Mouse (Mus musculus): Measurements from ENCODE around the gene Cfap97d2. TPM values are rescaled to one million over a fixed set of nuclear protein-coding genes. Genes with fewer than 3 reads are reported as not detected.
A peak's percentile ranks its signal among the peaks of the same experiment; 100 is the strongest.

The Cfap97d2 gene
- polyA plus RNA-seq, 1 experiment from 2014 or later = 0.17 TPM

DNA sequence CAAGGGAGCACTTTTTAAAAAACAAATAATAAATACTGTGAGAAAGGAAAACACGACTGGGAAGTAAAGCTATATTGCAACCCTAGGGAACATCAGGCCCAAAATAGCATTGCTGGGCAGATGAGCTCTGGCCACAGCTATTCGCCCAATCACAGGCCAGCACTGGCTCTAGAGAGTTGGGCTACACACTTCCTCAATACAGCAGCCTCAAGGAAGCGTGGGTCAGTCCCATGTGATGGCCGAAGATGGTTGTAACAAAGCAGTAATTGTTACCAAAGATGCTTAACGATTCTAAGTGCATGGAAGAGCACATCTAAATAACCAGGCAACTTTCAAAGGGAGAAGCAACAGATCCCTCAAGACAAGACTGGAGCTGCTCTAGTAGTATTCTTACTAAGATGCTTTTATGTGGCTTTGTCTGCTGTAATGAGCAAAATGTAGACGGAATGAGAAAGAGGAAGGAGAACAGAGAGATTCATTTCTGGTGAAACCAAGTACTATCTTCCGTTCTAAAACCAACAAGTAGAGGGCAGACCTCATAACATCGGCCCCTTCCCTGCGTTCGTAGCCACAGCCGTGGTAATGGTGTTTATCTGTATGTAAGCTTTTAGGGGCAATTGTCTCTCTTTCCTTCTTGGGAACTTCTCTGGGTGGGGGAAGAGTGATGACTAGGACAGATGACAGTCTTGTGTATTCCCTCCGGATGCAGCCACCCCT, 31.2 kb upstream of the Cfap97d2 start:
- peak overlapping the region; percentile 91 for H3K4me2 ChIP-seq (replicated peaks; ENCODE audit: low read depth)
- peaks cover 2% of the 10 kb centered on the region; the same call in 1 of the 2 replicates for H3K4me1 ChIP-seq (replicated peaks; ENCODE audit: control insufficient read depth, insufficient read depth)
- H3K4me3 ChIP-seq (ENCODE audit: low read depth, low read length) = no peak overlapping the region
- peaks cover 2% of the 10 kb centered on the region; the same call in 1 of the 2 replicates for H3K27me3 ChIP-seq (ENCODE audit: control insufficient read depth, insufficient read depth, low read length)
- H3K36me3 ChIP-seq (ENCODE audit: control insufficient read depth, insufficient read depth, low read length) = no peaks in the 10 kb centered on the region
- TF ChIP-seq CTCF (IDR thresholded peaks at IDR 0.05; ENCODE audit: low read depth) (peak; percentile 27; the same call in 1 of the 2 replicates), EP300 (optimal IDR thresholded peaks at IDR 0.05) (no peak)
- DNase-seq (ENCODE audit: low spot score) (no peak), ATAC-seq (ENCODE audit: low FRiP score, low TSS enrichment) (no peak)
- H3K9me3 ChIP-seq (ENCODE audit: control insufficient read depth, low read length) = no peaks in the 10 kb centered on the region
- H3K27ac ChIP-seq (replicated peaks) = peak overlapping the region; percentile 41
- 66% methylated on average over 12 of the region's 12 CpGs for WGBS
- no peak overlapping the region for H3K9ac ChIP-seq (ENCODE audit: low read length)

DNA sequence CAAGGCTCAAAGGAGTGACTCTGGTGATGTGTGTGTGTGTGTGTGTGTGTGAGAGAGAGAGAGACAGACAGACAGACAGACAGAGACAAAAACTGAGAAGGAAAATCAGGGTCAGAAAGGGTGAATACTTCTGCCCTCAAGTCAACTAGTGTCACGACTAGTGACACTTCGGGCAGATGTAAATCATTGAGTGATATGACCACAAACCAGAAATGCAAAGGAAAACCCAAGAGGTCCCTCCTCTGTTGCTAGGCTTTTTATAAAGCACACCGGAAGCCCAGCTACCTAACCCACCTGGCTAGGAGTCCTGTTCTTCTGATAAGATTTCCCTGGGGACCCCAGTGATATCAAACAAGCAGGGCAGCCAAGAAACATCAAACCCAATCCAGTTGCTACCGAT, 30.6 kb upstream of the Cfap97d2 start:
- ATAC-seq (ENCODE audit: low FRiP score, low TSS enrichment) (no peak), DNase-seq (ENCODE audit: low spot score) (no peak)
- Histone ChIP-seq H3K9ac (ENCODE audit: low read length) (peak overlapping the region; percentile 84; the same call in 1 of the 2 replicates), H3K4me3 (ENCODE audit: low read depth, low read length) (peak overlapping the region; percentile 79), H3K27me3 (ENCODE audit: control insufficient read depth, insufficient read depth, low read length) (peaks cover 2% of the 10 kb centered on the region; the same call in 1 of the 2 replicates), H3K27ac (replicated peaks) (peak overlapping the region; percentile 41), H3K9me3 (ENCODE audit: control insufficient read depth, low read length) (no peaks in the 10 kb centered on the region), H3K36me3 (ENCODE audit: control insufficient read depth, insufficient read depth, low read length) (no peaks in the 10 kb centered on the region), H3K4me2 (replicated peaks; ENCODE audit: low read depth) (peak overlapping the region; percentile 91), H3K4me1 (replicated peaks; ENCODE audit: control insufficient read depth, insufficient read depth) (peaks cover 2% of the 10 kb centered on the region; the same call in 1 of the 2 replicates)
- WGBS = 58% methylated on average over 4 of the region's 4 CpGs
- TF ChIP-seq CTCF (IDR thresholded peaks at IDR 0.05; ENCODE audit: low read depth) (no peak), EP300 (optimal IDR thresholded peaks at IDR 0.05) (no peak)

DNA sequence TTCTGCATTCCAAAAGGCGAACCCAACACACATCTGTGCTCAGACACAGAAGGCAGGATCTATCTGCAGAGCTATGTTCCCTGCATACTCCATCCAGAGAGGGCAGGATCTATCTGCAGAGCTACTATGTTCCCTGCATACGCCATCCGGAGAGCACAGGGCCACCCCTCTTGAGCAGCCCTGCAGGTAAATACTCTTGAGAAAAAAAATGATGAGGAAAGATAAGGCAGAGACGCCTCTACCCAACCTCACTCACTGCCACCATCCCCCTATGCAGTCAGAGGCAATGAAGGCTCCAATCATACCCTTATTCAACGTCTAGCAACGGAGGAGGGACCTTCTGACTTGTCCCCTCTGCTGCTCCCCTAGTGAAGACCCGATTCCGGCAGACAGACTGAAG, 30.2 kb upstream of the Cfap97d2 start:
- Histone ChIP-seq H3K27me3 (ENCODE audit: control insufficient read depth, insufficient read depth, low read length) (peaks cover 2% of the 10 kb centered on the region; the same call in 1 of the 2 replicates), H3K4me1 (replicated peaks; ENCODE audit: control insufficient read depth, insufficient read depth) (peaks cover 2% of the 10 kb centered on the region; the same call in 1 of the 2 replicates), H3K4me3 (ENCODE audit: low read depth, low read length) (peak overlapping the region; percentile 79), H3K9me3 (ENCODE audit: control insufficient read depth, low read length) (no peaks in the 10 kb centered on the region), H3K4me2 (replicated peaks; ENCODE audit: low read depth) (peak overlapping the region; percentile 91), H3K36me3 (ENCODE audit: control insufficient read depth, insufficient read depth, low read length) (no peaks in the 10 kb centered on the region), H3K27ac (replicated peaks) (peak overlapping the region; percentile 92), H3K9ac (ENCODE audit: low read length) (peak overlapping the region; percentile 84)
- ATAC-seq (ENCODE audit: low FRiP score, low TSS enrichment) = no peak
- DNase-seq (ENCODE audit: low spot score) = no peak
- 27% methylated on average over 8 of the region's 8 CpGs for WGBS
- TF ChIP-seq EP300 (optimal IDR thresholded peaks at IDR 0.05) (no peak), CTCF (IDR thresholded peaks at IDR 0.05; ENCODE audit: low read depth) (no peak)

DNA sequence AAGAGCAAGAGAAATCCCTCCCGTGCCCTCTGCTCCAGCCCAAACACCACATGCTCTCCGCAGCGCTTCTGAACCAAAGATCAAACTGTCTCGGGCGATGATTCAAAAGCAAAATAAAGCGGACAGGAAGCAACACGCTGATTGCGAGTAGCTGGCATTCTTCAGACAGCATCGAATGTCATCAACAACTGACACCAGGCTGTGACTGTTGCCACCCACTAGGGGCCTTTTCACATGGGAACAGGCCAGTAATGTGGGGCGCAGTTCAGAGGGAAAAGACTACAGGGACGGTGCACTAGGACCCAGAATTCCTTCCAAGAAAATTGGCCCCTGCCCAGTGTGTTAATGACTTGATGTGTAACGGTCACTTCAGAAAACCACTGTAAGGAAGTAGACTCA, 29.4 kb upstream of the Cfap97d2 start:
- peak overlapping the region; percentile 92 for H3K27ac ChIP-seq (replicated peaks)
- no peaks in the 10 kb centered on the region for H3K4me1 ChIP-seq (replicated peaks; ENCODE audit: control insufficient read depth, insufficient read depth)
- 2% methylated on average over 12 of the region's 12 CpGs for WGBS
- peaks cover 2% of the 10 kb centered on the region; the same call in 1 of the 2 replicates for H3K27me3 ChIP-seq (ENCODE audit: control insufficient read depth, insufficient read depth, low read length)
- peak overlapping the region; percentile 84 for H3K9ac ChIP-seq (ENCODE audit: low read length)
- peak overlapping the region; percentile 91 for H3K4me2 ChIP-seq (replicated peaks; ENCODE audit: low read depth)
- H3K36me3 ChIP-seq (ENCODE audit: control insufficient read depth, insufficient read depth, low read length) = no peaks in the 10 kb centered on the region
- DNase-seq (ENCODE audit: low spot score) (peak; percentile 44), ATAC-seq (ENCODE audit: low FRiP score, low TSS enrichment) (peak; percentile 33)
- H3K9me3 ChIP-seq (ENCODE audit: control insufficient read depth, low read length) = no peaks in the 10 kb centered on the region
- TF ChIP-seq EP300 (optimal IDR thresholded peaks at IDR 0.05) (no peak), CTCF (IDR thresholded peaks at IDR 0.05; ENCODE audit: low read depth) (peak; percentile 48)
- H3K4me3 ChIP-seq (ENCODE audit: low read depth, low read length) = peak overlapping the region; percentile 79

DNA sequence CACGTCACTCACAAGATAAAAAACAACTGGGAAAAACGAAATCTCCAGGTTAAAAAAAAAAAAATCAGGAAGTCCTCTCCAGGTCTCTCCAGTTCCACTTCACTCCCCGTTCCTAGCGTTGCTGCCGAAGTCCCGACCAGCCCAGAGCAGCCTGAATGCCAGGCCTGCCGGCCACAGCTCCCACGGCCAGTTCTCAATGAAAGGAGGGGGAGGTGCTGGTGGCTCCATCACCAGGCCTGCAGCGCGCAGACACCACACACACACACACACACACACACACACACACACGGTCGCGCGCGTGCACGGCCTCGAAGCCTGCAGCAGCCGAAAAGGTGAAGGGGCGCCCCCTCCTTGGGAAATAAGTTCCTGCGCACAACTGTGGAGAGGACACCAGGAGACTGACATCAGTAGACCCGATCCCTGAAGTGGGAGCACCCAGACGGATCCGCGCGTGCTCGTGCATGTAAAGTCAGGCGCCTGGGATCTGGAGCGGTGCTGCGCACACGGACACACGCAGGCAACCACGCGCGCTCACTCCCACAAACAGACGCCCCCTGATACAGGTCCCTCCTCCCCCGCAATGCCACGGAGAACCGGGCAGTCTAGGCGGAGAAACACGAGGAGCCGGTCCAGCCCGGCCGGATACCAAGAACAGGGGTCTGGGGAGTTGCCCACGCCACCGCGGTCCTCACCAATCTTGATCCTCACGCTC, 28.8 kb upstream of the Cfap97d2 start:
- peak; percentile 53 for ATAC-seq (ENCODE audit: low FRiP score, low TSS enrichment)
- no peaks in the 10 kb centered on the region for H3K4me1 ChIP-seq (replicated peaks; ENCODE audit: control insufficient read depth, insufficient read depth)
- WGBS = under 1% methylated on average over 47 of the region's 47 CpGs
- peak overlapping the region; percentile 91 for H3K4me2 ChIP-seq (replicated peaks; ENCODE audit: low read depth)
- H3K4me3 ChIP-seq (ENCODE audit: low read depth, low read length) = peak overlapping the region; percentile 79
- H3K27me3 ChIP-seq (ENCODE audit: control insufficient read depth, insufficient read depth, low read length) = peaks cover 2% of the 10 kb centered on the region; the same call in 1 of the 2 replicates
- H3K27ac ChIP-seq (replicated peaks) = peak overlapping the region; percentile 92
- TF ChIP-seq CTCF (IDR thresholded peaks at IDR 0.05; ENCODE audit: low read depth) (peak; percentile 54), EP300 (optimal IDR thresholded peaks at IDR 0.05) (no peak)
- H3K36me3 ChIP-seq (ENCODE audit: control insufficient read depth, insufficient read depth, low read length) = no peaks in the 10 kb centered on the region
- H3K9ac ChIP-seq (ENCODE audit: low read length) = peak overlapping the region; percentile 84
- peak; percentile 73 for DNase-seq (ENCODE audit: low spot score)
- H3K9me3 ChIP-seq (ENCODE audit: control insufficient read depth, low read length) = no peaks in the 10 kb centered on the region

All from stomach, postnatal 0 days (tissue).